Comparison of ENCODE assay signal across 16 mouse cellular contexts in genomic region chr7:117389048-117389447, GRCm38 (mm10). TPM values are rescaled to one million over a fixed set of nuclear protein-coding genes. Genes with fewer than 3 reads are reported as not detected.
"Had no signal": no experiment of that assay in that cellular context is flagged by ENCODE, and none has a peak within 500 bp of the region (broad histone marks: within the 10 kb centered on the region; RNA-seq: fewer than 3 reads in every experiment).

No protein-coding gene starts in this region.

- H3K27me3 ChIP-seq: limb, embryonic 12.5 days; limb, embryonic 15.5 days; midbrain, embryonic 13.5 days; neural tube, embryonic 13.5 days had no signal

- H3K36me3 ChIP-seq: limb, embryonic 12.5 days; midbrain, embryonic 13.5 days; neural tube, embryonic 13.5 days had no signal

- ATAC-seq: inflammation-experienced regulatory T-cells, adult 6 months; midbrain, embryonic 13.5 days; midbrain, embryonic 16.5 days had no signal

- H3K9me3 ChIP-seq: limb, embryonic 12.5 days; limb, embryonic 15.5 days; midbrain, embryonic 10.5 days; midbrain, embryonic 13.5 days; neural tube, embryonic 13.5 days had no signal

- H3K27ac ChIP-seq: kidney, postnatal 0 days; limb, embryonic 12.5 days; limb, embryonic 15.5 days; midbrain, embryonic 10.5 days; midbrain, embryonic 13.5 days; neural tube, embryonic 13.5 days had no signal

- DNase-seq: layer of hippocampus, postnatal 36 days; left cerebral cortex, postnatal 4 days; lung, adult 2 months; lung, postnatal 14 days; lung, postnatal 4 days; thymus, adult 18-20 months; thymus, postnatal 4 days had no signal

- H3K4me3 ChIP-seq: limb, embryonic 12.5 days; limb, embryonic 15.5 days; midbrain, embryonic 10.5 days; midbrain, embryonic 13.5 days; myocyte; neural tube, embryonic 13.5 days had no signal

- H3K4me2 ChIP-seq: limb, embryonic 12.5 days; limb, embryonic 15.5 days; midbrain, embryonic 13.5 days; neural tube, embryonic 13.5 days had no signal

- H3K9ac ChIP-seq: limb, embryonic 12.5 days; limb, embryonic 15.5 days; midbrain, embryonic 13.5 days; neural tube, embryonic 13.5 days had no signal

- H3K4me1 ChIP-seq: midbrain, embryonic 10.5 days had no signal

RNA-seq across cellular contexts. Expression of gene Xylt1, which starts 8.3 kb away (rescaled TPM):
- polyA plus RNA-seq: myocyte had no signal
